Mouse (Mus musculus) kidney, postnatal 14 days (tissue): ENCODE data around the gene 2510009E07Rik.

Source experiments
- DNase-seq: peaks from one replicate; pipeline ENCODE4 v3.0.0; 2022; ENCODE audit warnings: mixed read lengths

The 2510009E07Rik gene

GRCm38 (mm10) chr16:21694463-21695241, at the start of gene 2510009E07Rik:
Gene 2510009E07Rik (minus strand): TSS chr16:21694665.
- DNase-seq, result peak; percentile 92

- DNase-seq, result no peak
Observed at GRCm38 (mm10) chr16:21743401-21743800, 48.9 kb upstream of the 2510009E07Rik start.

GRCm38 (mm10) chr16:21742898-21743297, 48.4 kb upstream of the 2510009E07Rik start:
- no peak for DNase-seq

GRCm38 (mm10) chr16:21742191-21742870, 47.9 kb upstream of the 2510009E07Rik start:
- no peak for DNase-seq

- no peak for DNase-seq
Observed at GRCm38 (mm10) chr16:21741542-21741941, 47.1 kb upstream of the 2510009E07Rik start.

GRCm38 (mm10) chr16:21735638-21736037, 41.2 kb upstream of the 2510009E07Rik start:
- no peak for DNase-seq

- DNase-seq, result peak; percentile 81
Observed at GRCm38 (mm10) chr16:21727897-21728364, 33.5 kb upstream of the 2510009E07Rik start.

- DNase-seq, result no peak
Observed at GRCm38 (mm10) chr16:21727421-21727820, 33.0 kb upstream of the 2510009E07Rik start.

- DNase-seq, result no peak
Observed at GRCm38 (mm10) chr16:21724261-21724660, 29.8 kb upstream of the 2510009E07Rik start.

- DNase-seq, result no peak
Observed at GRCm38 (mm10) chr16:21719770-21720169, 25.3 kb upstream of the 2510009E07Rik start.

GRCm38 (mm10) chr16:21714516-21714915, 20.1 kb upstream of the 2510009E07Rik start:
- DNase-seq, result no peak

- DNase-seq, result no peak
Observed at GRCm38 (mm10) chr16:21710321-21710720, 15.9 kb upstream of the 2510009E07Rik start.

GRCm38 (mm10) chr16:21704691-21705090, 10.2 kb upstream of the 2510009E07Rik start:
- DNase-seq, result no peak

- no peak for DNase-seq
Observed at GRCm38 (mm10) chr16:21702314-21702690, 7.8 kb upstream of the 2510009E07Rik start.

GRCm38 (mm10) chr16:21701611-21702313, 7.3 kb upstream of the 2510009E07Rik start:
- DNase-seq, result no peak

GRCm38 (mm10) chr16:21698136-21698535, 3.7 kb upstream of the 2510009E07Rik start:
- DNase-seq, result no peak

GRCm38 (mm10) chr16:21696946-21697345, 2.5 kb upstream of the 2510009E07Rik start:
- DNase-seq, result no peak

- DNase-seq, result peak; percentile 44
Observed at GRCm38 (mm10) chr16:21695242-21695578, 745 bp upstream of the 2510009E07Rik start.

GRCm38 (mm10) chr16:21693981-21694462, 443 bp downstream of the 2510009E07Rik start:
- DNase-seq, result peak; percentile 71

- no peak for DNase-seq
Observed at GRCm38 (mm10) chr16:21690216-21690755, 4.2 kb downstream of the 2510009E07Rik start.

- no peak for DNase-seq
Observed at GRCm38 (mm10) chr16:21689141-21689540, 5.3 kb downstream of the 2510009E07Rik start.

GRCm38 (mm10) chr16:21687406-21687805, 7.1 kb downstream of the 2510009E07Rik start:
- no peak for DNase-seq

- no peak for DNase-seq
Observed at GRCm38 (mm10) chr16:21676791-21677190, 17.7 kb downstream of the 2510009E07Rik start.
